Mouse (Mus musculus) embryonic facial prominence, embryonic 14.5 days (tissue): ENCODE measurements around the gene Cln5. TPM values are rescaled to one million over a fixed set of nuclear protein-coding genes. Genes with fewer than 3 reads are reported as not detected.

Experiments
- ATAC-seq: fragments of 200-750 bp; cut with Nextera tagmentation; 2 replicates; pipeline ENCODE4 v1.8.0; 2017; ENCODE audit warnings: low read depth, moderate number of reproducible peaks, moderate TSS enrichment
- DNase-seq: peaks from one replicate; pipeline ENCODE4 v3.0.0-alpha.2; 2015; ENCODE audit warnings: low spot score
- H3K27ac ChIP-seq: fragments of 300-500 bp; sonication (generic); replicated peaks from 2 replicates; pipeline ENCODE4 v1.5.1; 2014; ENCODE audit warnings: low read depth, mild to moderate bottlenecking, low read length, moderate library complexity
- H3K27me3 ChIP-seq: fragments of 300-500 bp; sonication (generic); replicated peaks from 2 replicates; pipeline ENCODE4 v1.6.1; 2014; ENCODE audit warnings: low read length; ENCODE audit not compliant: control insufficient read depth, insufficient read depth
- H3K36me3 ChIP-seq: fragments of 300-500 bp; sonication (generic); 2 replicates; pipeline ENCODE4 v1.6.1; 2014; ENCODE audit warnings: low read length, mixed read lengths; ENCODE audit not compliant: control insufficient read depth, insufficient read depth
- H3K4me1 ChIP-seq: fragments of 300-500 bp; sonication (generic); 2 replicates; pipeline ENCODE4 v1.6.1; 2014; ENCODE audit warnings: antibody characterized with exemption, low read length; ENCODE audit not compliant: control insufficient read depth, insufficient read depth
- H3K4me2 ChIP-seq: fragments of 300-500 bp; sonication (generic); 2 replicates; pipeline ENCODE4 v1.6.1; 2014; ENCODE audit warnings: low read depth, mild to moderate bottlenecking, low read length, moderate library complexity, mixed read lengths
- H3K4me3 ChIP-seq: fragments of 300-500 bp; sonication (generic); 2 replicates; pipeline ENCODE4 v1.5.1; 2014; ENCODE audit warnings: low read depth, mild to moderate bottlenecking, low read length
- H3K9ac ChIP-seq: fragments of 300-500 bp; sonication (generic); 2 replicates; pipeline ENCODE4 v1.6.1; 2014; ENCODE audit warnings: low read depth, mild to moderate bottlenecking, low read length, moderate library complexity, mixed read lengths
- H3K9me3 ChIP-seq: fragments of 300-500 bp; sonication (generic); 2 replicates; pipeline ENCODE4 v1.6.1; 2016; ENCODE audit warnings: low read length; ENCODE audit not compliant: control insufficient read depth
- WGBS: fragments of 180-500 bp; shearing (Covaris S2); extraction: QIAGEN DNeasy Blood & Tissue Kit; methylation state at CpG from one replicate; pipeline ENCODE4 v1.1.7; 2014; 5-methylcytosine and 5-hydroxymethylcytosine counted together
- polyA plus RNA-seq: library from polyadenylated mRNA; unstranded; fragments of >200 nt; fragmentation: Nextera tagmentation; extraction: Ambion mirVana; gene quantifications from 2 replicates; pipeline ENCODE4 v1.2.1, GENCODE M21; 2014

The Cln5 gene
- polyA plus RNA-seq, 1 experiment from 2014 or later: 34.3 TPM

DNA sequence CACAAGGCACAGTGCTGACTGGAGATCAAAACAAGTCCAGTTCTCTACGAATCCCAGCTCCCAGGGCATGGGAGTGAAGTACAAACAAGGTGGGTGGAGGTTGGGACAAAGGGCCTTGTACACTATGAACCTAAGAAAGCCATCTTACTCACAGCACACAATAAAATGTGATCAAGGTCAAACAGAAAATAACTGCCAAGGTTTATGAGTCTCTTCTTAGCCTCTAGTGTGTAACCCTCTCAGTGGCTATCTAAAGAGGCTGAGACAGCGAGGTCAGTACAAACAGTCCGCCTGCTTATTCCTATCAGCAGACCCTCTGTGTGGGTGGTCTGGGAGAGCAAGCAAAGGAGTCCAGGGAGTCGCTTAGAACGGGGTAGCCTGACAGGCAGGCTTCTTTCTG lies 17.8 kb downstream of the Cln5 start:
- no peak overlapping the region for H3K4me3 ChIP-seq
- no peak overlapping the region for H3K27ac ChIP-seq
- DNase-seq: no peak
- H3K36me3 ChIP-seq: peaks cover 75% of the 10 kb centered on the region
- ATAC-seq: no peak
- no peaks in the 10 kb centered on the region for H3K27me3 ChIP-seq
- H3K4me2 ChIP-seq: no peak overlapping the region
- no peak overlapping the region for H3K9ac ChIP-seq
- no peaks in the 10 kb centered on the region for H3K9me3 ChIP-seq
- H3K4me1 ChIP-seq: no peaks in the 10 kb centered on the region
- WGBS: 87% methylated on average over 5 of the region's 5 CpGs

DNA sequence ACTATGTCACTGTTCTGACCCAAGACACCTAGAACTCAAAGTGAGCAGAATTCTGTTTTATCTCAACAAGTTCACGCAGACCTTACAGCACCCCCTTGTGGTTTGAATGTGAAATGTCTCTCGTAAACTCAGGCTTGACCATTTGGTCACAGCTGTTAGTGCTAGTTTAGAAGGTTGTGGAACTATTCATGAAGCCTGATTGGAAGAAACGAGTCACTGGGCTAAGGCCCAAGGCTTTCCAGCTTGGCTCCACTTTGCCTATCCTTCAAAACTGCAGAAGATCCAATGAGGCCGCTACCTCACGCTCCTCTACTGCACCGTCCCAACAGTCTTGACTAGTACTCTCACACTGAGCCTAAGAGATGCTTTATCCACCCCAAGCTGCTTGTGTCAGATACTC lies 18.6 kb downstream of the Cln5 start:
- Histone ChIP-seq H3K4me2 (no peak overlapping the region), H3K9me3 (no peaks in the 10 kb centered on the region), H3K36me3 (peaks cover 77% of the 10 kb centered on the region), H3K9ac (no peak overlapping the region), H3K4me3 (no peak overlapping the region), H3K27me3 (no peaks in the 10 kb centered on the region), H3K4me1 (no peaks in the 10 kb centered on the region), H3K27ac (no peak overlapping the region)
- DNase-seq (peak; percentile 39), ATAC-seq (no peak)
- 73% methylated on average over 6 of the region's 6 CpGs for WGBS

DNA sequence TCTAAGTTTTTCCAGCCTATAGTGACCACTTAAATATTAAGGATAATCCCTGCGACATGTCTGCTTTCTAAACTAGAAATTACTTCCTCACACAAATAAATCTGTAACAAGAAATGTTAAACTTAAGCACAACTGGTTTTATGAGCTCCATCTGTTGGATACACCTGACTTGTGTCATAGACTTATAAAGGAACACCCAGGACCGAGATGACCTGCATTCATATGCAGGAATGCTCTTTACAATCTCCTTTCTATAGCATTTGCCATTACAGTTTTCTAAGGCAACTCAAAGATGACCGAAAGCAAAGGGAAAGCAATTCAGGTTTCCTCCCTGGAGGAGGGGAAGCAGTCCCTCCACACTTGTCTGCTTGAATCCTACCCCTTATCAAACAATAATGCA lies 23.2 kb downstream of the Cln5 start:
- WGBS: 89% methylated on average over 3 of the region's 3 CpGs
- Histone ChIP-seq H3K4me3 (no peak overlapping the region), H3K27me3 (no peaks in the 10 kb centered on the region), H3K4me2 (no peak overlapping the region), H3K9ac (no peak overlapping the region), H3K36me3 (peaks cover 53% of the 10 kb centered on the region), H3K4me1 (peaks cover 6% of the 10 kb centered on the region), H3K27ac (no peak overlapping the region), H3K9me3 (no peaks in the 10 kb centered on the region)
- DNase-seq (no peak), ATAC-seq (no peak)

DNA sequence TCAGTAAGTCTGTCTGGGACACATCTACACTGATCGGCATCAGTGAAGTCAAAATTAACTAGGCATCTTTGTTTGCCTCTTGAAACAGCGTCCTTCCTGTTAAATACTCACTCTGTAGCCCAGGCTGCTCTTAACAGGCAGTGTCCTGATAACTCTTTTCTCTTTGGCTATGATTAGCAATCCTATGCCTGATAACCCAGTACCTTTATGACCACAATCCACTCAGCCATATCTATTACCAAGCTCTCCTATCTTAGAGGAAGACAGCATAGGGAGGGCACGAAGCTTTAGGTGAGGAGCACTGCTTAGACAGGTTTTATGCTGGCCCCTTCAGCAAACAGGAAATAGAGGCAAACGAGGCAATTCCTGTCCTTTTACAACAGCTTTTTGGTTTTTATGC lies 23.7 kb downstream of the Cln5 start:
- H3K4me2 ChIP-seq: no peak overlapping the region
- no peaks in the 10 kb centered on the region for H3K9me3 ChIP-seq
- DNase-seq (no peak), ATAC-seq (no peak)
- H3K4me1 ChIP-seq: peaks cover 6% of the 10 kb centered on the region
- no peak overlapping the region for H3K27ac ChIP-seq
- H3K9ac ChIP-seq: no peak overlapping the region
- 75% methylated on average over 4 of the region's 4 CpGs for WGBS
- H3K4me3 ChIP-seq: no peak overlapping the region
- H3K27me3 ChIP-seq: no peaks in the 10 kb centered on the region
- peaks cover 49% of the 10 kb centered on the region for H3K36me3 ChIP-seq

DNA sequence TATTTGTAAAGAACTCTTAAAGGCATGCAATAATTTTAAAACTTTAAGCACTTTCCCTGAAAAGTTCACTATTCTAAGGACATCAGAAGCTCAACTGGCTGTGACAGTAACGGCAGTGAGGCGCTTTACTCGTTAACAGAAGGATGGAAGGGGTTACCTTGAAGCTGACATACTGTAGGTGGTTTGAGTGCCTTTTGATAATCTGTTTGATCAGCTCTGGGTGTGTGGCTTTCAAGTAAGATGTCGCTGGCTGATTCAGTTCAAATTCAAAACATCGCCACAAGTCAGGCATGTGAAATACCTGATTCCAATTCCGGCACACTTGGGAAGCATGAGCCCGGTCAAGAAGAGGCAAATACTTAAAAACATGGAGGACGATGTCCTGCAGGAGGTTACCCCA lies 25.0 kb downstream of the Cln5 start:
- H3K27me3 ChIP-seq: no peaks in the 10 kb centered on the region
- ATAC-seq (no peak), DNase-seq (no peak)
- no peak overlapping the region for H3K9ac ChIP-seq
- no peak overlapping the region for H3K4me3 ChIP-seq
- no peak overlapping the region for H3K4me2 ChIP-seq
- H3K4me1 ChIP-seq: peaks cover 6% of the 10 kb centered on the region
- peaks cover 38% of the 10 kb centered on the region for H3K36me3 ChIP-seq
- no peak overlapping the region for H3K27ac ChIP-seq
- no peaks in the 10 kb centered on the region for H3K9me3 ChIP-seq
- WGBS: 91% methylated on average over 8 of the region's 8 CpGs

DNA sequence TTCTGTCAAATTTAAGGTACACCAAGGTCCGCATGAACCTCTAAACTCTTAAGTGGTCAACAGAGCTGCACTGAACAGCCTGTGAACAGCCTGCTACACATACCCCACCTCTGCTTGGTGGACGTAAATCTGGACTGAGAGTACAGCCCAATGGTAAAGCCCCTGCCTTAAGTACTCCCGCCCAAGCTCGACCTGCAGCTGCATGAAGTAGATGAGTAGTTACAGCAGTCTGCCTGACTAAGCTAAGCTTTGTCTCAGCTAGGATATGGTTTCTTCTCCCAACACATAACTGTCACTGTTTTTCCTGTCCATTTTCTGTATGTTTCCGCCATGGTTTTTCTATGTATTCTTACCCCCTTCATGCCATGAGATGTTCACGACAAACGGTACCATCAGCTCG lies 25.8 kb downstream of the Cln5 start:
- no peak for DNase-seq
- Histone ChIP-seq H3K36me3 (peaks cover 36% of the 10 kb centered on the region), H3K4me2 (no peak overlapping the region), H3K9me3 (no peaks in the 10 kb centered on the region), H3K27ac (no peak overlapping the region), H3K4me3 (no peak overlapping the region), H3K4me1 (peaks cover 6% of the 10 kb centered on the region), H3K9ac (no peak overlapping the region), H3K27me3 (no peaks in the 10 kb centered on the region)
- 92% methylated on average over 8 of the region's 8 CpGs for WGBS
- no peak for ATAC-seq

DNA sequence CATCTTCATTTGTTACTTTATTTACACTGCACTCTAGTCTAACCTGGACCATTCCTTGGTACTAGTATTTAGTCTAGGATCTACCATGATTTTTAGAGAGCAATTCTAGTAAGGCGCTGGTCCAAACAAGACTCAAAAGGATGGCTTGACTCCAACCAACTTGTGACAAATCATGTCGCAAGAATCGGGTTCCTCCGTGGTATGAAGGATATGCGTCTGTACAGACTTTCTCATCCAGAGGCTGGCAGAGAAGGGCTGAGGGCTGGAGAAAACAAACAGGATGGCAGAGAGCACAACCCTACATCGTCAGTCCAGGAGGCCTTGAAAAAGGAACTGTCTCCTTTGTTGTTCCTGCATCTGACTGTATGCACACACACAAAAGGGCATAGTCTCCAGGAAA lies 26.6 kb downstream of the Cln5 start:
- Histone ChIP-seq H3K27ac (no peak overlapping the region), H3K9me3 (no peaks in the 10 kb centered on the region), H3K9ac (no peak overlapping the region), H3K4me3 (no peak overlapping the region), H3K27me3 (no peaks in the 10 kb centered on the region), H3K4me2 (no peak overlapping the region), H3K36me3 (peaks cover 28% of the 10 kb centered on the region; the same call in 1 of the 2 replicates), H3K4me1 (peaks cover 6% of the 10 kb centered on the region)
- DNase-seq (no peak), ATAC-seq (no peak)
- 75% methylated on average over 6 of the region's 6 CpGs for WGBS

DNA sequence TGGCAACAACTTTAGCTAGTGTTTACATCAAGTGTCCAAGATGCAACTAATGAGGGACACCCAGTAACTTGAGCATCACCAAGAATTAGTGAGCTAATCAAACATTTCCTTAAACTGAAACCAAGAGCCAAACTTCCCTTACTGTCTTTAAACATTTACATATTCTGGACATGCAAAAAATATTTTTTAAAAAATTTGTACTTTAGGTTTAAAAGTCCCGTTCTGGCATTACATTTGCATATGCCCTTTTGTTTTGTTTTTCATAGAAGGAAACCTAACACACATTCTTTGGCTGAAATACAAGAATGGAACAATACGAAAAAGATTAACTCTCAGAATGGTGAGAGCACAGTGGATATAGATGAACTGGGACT lies 28.2 kb downstream of the Cln5 start:
- DNase-seq (no peak), ATAC-seq (no peak)
- Histone ChIP-seq H3K9ac (peak overlapping the region; percentile 100), H3K4me3 (peak overlapping the region; percentile 93), H3K4me1 (peaks cover 6% of the 10 kb centered on the region), H3K9me3 (no peaks in the 10 kb centered on the region), H3K36me3 (peaks cover 18% of the 10 kb centered on the region; the same call in 1 of the 2 replicates), H3K4me2 (peak overlapping the region; percentile 77), H3K27me3 (no peaks in the 10 kb centered on the region), H3K27ac (no peak overlapping the region)
- WGBS: under 1% methylated on average over 2 of the region's 2 CpGs

DNA sequence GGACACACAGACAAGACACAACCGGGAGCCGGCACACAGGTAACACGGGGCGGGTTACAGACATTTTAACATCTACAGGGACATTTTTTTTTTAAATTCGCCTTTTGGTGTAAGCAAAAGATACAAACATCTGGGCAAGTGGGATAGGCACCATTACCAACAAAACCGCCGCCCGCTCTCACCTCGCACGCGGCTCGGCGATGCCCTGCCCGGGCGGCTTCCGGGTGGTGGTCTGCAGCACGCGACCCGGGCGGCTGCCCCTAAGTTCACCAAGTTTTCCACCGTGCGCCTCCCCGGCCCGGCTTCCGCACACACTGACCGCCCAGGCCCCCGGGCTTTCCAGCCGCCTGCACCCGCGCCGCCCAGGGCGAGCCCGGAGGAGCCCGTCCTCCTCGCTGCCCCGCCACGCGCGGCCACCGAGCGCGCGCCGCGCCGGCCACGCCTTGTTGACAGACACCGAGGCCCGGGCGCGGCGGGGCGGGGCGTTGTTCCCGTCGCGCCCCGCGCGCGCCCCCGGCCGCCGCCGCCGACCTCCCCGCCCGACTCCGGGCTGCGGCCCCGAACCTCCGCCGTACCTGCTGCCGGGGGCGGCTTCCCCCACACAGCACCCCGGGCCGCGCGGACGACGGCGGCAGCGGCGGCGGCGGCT lies 28.7 kb downstream of the Cln5 start:
- H3K36me3 ChIP-seq: peaks cover 13% of the 10 kb centered on the region; the same call in 1 of the 2 replicates
- peak overlapping the region; percentile 93 for H3K4me3 ChIP-seq
- ATAC-seq (peak; percentile 84), DNase-seq (peak; percentile 92)
- H3K27me3 ChIP-seq: no peaks in the 10 kb centered on the region
- H3K9me3 ChIP-seq: no peaks in the 10 kb centered on the region
- under 1% methylated on average over 37 of the region's 86 CpGs for WGBS
- H3K27ac ChIP-seq: peak overlapping the region; percentile 99
- peaks cover 6% of the 10 kb centered on the region for H3K4me1 ChIP-seq
- peak overlapping the region; percentile 77 for H3K4me2 ChIP-seq
- H3K9ac ChIP-seq: peak overlapping the region; percentile 100
